Mouse (Mus musculus) cerebellum, adult 2 months (tissue): ENCODE results near the gene Prnd. TPM values are rescaled to one million over a fixed set of nuclear protein-coding genes. Genes with fewer than 3 reads are reported as not detected.

ENCODE experiments used
- DNase-seq, 2 experiments: peaks; one replicate each; pipeline ENCODE4 v3.0.0; 2021
- H3K27ac ChIP-seq: fragments of 200-500 bp; 2 replicates; pipeline ENCODE4 v1.5.1; 2012; ENCODE audit warnings: low read length, control low read depth, inconsistent platforms; ENCODE audit not compliant: insufficient read depth
- H3K27me3 ChIP-seq: fragments of 200-500 bp; 2 replicates; pipeline ENCODE4 v1.6.1; 2012; ENCODE audit warnings: inconsistent platforms, mild to moderate bottlenecking, low read length, moderate library complexity; ENCODE audit not compliant: control insufficient read depth, insufficient read depth
- H3K4me1 ChIP-seq: fragments of 200-500 bp; 2 replicates; pipeline ENCODE4 v1.6.1; 2011; ENCODE audit warnings: low read length; ENCODE audit not compliant: control insufficient read depth, insufficient read depth
- H3K4me3 ChIP-seq: fragments of 200-500 bp; replicated peaks from 2 replicates; pipeline ENCODE3; 2011; ENCODE audit warnings: mild to moderate bottlenecking, low read depth, low read length, control low read depth; ENCODE audit not compliant: insufficient read depth
- CTCF ChIP-seq: fragments of 200-500 bp; IDR thresholded peaks from 2 replicates; pipeline ENCODE4 v1.5.1; 2011; ENCODE audit warnings: low read depth, mild to moderate bottlenecking, control low read depth, low read length, moderate library complexity, borderline replicate concordance; ENCODE audit not compliant: insufficient read depth
- POLR2A ChIP-seq: fragments of 200-500 bp; IDR thresholded peaks from 2 replicates; pipeline ENCODE4 v1.6.1; 2011; ENCODE audit warnings: low read length, control low read depth, borderline replicate concordance; ENCODE audit not compliant: insufficient read depth
- WGBS: fragments of 180-500 bp; shearing (Covaris S2); methylation state at CpG from one replicate; pipeline ENCODE4 v1.1.7; 2018; 5-methylcytosine and 5-hydroxymethylcytosine counted together
- polyA plus RNA-seq: library from polyadenylated mRNA; depleted of rRNA; stranded (reverse); fragments of >200 nt; gene quantifications from 2 replicates; pipeline ENCODE4 v1.2.3, GENCODE M21; 2012; rRNA removed

Gene Prnd
- polyA plus RNA-seq = 0.31 and 0.35 TPM in 2 replicates

DNA sequence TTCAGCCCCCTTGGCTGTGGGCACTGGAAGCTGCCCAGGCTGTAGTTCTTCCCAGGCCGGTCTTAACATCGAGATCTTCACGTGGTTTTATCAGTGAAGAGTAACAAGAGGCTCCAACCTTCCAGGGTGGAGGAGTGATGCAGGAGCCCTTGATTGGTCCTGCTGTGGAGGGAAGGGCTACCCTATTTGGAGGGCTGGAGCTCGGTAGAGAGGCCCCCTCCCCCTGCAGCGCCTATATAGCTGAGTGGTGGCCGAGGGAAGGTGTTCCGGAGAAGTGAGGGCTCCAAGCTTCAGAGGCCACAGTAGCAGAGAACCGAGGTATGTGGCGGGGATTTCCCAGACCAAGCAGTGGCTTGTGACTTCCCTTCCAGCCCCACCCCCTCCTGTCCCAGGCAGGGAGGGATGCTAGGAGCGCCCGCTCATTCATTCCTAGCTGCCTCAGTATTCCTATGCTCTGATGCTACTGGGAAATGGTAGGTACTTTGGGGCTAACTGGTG lies at the start of gene Prnd:
Gene Prnd, plus strand, starts transcription at position 264 of the 498 bp plus-strand sequence.
- H3K27ac ChIP-seq = no peak within 1 kb of the TSS
- 0 out of 2 replicates have a peak, but pooled peaks cover 8% of the 10 kb centered on the region for H3K4me1 ChIP-seq
- no peak for TF ChIP-seq CTCF
- TF ChIP-seq POLR2A = no peak
- H3K4me3 ChIP-seq = no peak within 1 kb of the TSS
- DNase-seq = no peak
- 0 out of 2 replicates have a peak, but pooled peaks cover 2% of the 10 kb centered on the region for H3K27me3 ChIP-seq
- 55% methylated on average over 11 of the region's 11 CpGs for WGBS

DNA sequence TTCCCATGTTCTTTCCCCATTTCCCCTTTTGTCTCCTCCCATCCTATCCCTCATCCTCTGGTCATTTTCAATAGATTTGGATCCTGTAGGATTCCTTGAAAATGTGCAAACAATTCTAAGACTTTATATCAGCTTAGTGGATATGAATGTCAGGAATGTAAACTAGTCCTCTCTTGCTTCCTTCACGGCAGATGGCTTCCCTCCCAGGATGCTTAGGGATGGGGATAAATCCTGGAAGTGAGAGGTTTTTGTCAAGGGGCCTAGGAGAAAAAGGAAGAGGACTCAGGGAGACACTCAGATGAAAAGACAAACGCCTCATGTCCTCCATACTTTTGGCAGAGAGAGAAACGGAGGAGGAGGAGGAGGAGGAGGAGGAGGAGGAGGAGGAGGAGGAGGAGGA lies 48.2 kb upstream of the Prnd start:
- Histone ChIP-seq H3K4me3 (no peak overlapping the region), H3K4me1 (no peaks in the 10 kb centered on the region), H3K27ac (no peak overlapping the region), H3K27me3 (no peaks in the 10 kb centered on the region)
- no peak for DNase-seq
- TF ChIP-seq CTCF (no peak), POLR2A (no peak)
- 72% methylated on average over 3 of the region's 3 CpGs for WGBS

DNA sequence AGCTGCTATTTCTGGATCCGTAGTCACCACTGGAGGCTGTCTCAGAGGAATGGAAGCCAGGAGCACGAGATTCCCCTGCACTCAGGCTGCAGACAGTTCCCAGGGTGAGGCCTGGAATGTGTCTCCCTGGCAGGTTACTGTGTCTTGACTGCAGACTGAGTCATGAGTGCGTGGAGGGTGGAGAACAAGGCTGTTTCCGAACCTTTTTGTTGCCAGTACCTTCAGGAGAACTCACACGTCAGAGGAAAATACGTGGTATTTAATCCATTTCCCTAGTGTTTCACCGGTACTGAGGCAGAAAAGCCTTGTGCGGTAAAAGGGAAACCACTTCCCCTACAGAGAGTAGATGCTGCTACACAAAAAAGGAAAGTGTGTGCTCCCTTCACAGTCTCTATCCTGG lies 47.8 kb upstream of the Prnd start:
- TF ChIP-seq CTCF = no peak
- TF ChIP-seq POLR2A = no peak

DNA sequence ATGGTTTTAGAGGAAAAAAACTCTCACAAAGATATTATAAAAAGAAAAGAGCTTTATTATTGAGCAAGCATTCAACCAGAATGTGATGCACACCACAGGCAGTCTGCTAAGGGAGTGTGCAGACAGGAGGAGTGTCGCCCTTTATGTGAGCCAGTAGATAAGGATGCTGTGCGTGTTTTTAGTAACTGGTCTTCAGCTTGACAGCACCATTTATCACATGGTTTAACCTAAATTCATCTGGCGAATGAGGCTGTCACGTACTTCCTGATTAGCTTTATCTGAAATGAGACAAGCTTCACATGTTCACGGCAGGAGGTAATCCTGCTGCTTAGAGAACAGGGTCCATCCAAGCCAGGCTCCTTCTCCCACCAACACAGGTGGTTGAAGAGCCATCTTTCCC lies 45.6 kb upstream of the Prnd start:
- Histone ChIP-seq H3K4me3 (no peak overlapping the region), H3K27ac (no peak overlapping the region), H3K27me3 (no peaks in the 10 kb centered on the region), H3K4me1 (no peaks in the 10 kb centered on the region; the same call in 1 of the 2 replicates)
- WGBS = 81% methylated on average over 5 of the region's 5 CpGs
- DNase-seq = no peak
- TF ChIP-seq POLR2A = no peak
- no peak for TF ChIP-seq CTCF

More for the DNA sequence above, 47.8 kb upstream of the Prnd start:
- no peak overlapping the region for H3K4me3 ChIP-seq
- no peak overlapping the region for H3K27ac ChIP-seq
- DNase-seq = no peak
- no peaks in the 10 kb centered on the region for H3K4me1 ChIP-seq
- WGBS = 42% methylated on average over 8 of the region's 8 CpGs
- no peaks in the 10 kb centered on the region for H3K27me3 ChIP-seq

DNA sequence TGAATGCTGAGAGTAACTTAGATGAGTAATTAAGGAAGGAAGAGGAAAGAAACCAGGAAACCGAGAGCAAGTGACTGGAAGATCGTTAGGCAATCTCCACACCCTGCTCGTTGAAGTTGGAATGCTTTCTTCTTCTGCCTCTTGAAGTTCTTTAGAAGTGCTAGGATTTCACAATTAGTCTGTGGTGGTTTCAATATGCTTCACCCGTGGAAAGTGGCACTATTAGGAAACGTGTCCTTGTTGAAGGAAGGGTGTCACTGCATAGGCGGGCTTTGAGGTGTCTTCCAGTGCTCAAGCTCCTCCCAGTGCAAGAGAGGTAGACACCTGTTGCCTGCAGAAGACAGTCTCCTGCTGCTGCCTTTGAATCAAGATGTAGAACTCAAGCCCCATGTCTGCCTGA lies 44.9 kb upstream of the Prnd start:
- Histone ChIP-seq H3K4me3 (no peak overlapping the region), H3K27ac (no peak overlapping the region), H3K4me1 (no peaks in the 10 kb centered on the region; the same call in 1 of the 2 replicates), H3K27me3 (no peaks in the 10 kb centered on the region)
- no peak for DNase-seq
- TF ChIP-seq CTCF (no peak), POLR2A (no peak)
- 93% methylated on average over 6 of the region's 6 CpGs for WGBS

DNA sequence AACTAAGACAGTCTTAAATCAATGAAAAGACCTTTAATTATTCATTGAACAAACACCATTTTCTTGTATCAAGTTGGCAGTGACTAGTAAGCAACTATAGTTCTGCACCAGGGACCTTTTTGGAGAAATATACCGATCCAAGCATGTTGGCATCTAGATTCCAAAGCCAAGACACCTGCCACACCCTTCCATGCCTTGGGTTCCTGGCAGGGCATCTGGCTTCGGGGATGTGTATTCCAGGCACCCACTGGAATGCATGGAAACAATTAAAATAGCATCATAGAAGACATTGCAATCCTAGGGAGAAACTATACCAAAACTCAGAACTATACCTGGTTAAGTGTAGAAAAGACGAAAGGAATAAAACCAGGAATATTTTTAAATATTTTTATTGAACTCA lies 44.4 kb upstream of the Prnd start:
- no peaks in the 10 kb centered on the region for H3K27me3 ChIP-seq
- H3K4me1 ChIP-seq = peaks cover 3% of the 10 kb centered on the region; the same call in 1 of the 2 replicates
- 58% methylated on average over 3 of the region's 3 CpGs for WGBS
- no peak for DNase-seq
- no peak overlapping the region for H3K27ac ChIP-seq
- TF ChIP-seq CTCF = no peak
- TF ChIP-seq POLR2A = no peak
- H3K4me3 ChIP-seq = no peak overlapping the region

DNA sequence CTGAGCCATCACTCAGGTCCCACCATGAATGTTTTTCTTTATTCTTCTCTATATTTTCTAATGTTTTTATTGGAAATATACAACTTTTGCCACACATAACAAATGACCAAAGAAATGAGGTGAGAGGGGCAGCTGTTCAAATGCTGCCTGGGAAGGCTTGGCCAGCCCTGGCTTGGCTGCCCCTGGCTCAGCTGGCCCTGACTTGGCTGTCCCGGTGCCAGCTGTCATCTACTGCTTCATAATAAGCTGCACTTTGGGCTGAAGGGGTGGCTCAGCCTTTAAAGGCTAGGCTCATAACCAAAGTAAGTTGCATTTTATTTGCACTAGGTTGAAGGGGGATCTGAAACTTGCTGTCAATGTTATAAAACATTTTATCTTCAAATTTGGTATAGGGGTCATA lies 43.8 kb upstream of the Prnd start:
- TF ChIP-seq CTCF = no peak
- TF ChIP-seq POLR2A = no peak
- 9% methylated on average over 1 of the region's 1 CpGs for WGBS
- Histone ChIP-seq H3K4me3 (no peak overlapping the region), H3K4me1 (peaks cover 3% of the 10 kb centered on the region; the same call in 1 of the 2 replicates), H3K27ac (no peak overlapping the region), H3K27me3 (no peaks in the 10 kb centered on the region)
- peak in 1 of 2 experiments; percentile 25 for DNase-seq

DNA sequence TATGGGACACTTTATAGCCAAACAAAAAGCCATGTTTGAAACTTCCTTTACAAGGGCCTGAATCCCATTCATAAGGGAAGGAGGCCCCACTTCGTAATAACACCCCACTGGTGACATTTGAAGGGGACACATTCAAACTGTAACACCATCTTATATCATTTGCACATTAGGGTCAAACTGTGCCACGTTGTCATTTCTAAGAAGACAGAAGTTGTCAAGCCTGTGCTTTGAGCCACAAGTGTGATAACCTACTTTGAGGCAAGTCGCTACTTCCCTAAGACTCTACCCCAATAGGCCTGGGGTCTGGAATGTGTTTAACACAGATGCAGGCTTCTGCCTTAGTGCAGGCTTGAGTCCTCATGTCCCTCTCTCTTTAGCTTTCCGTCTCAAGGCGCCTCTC lies 43.4 kb upstream of the Prnd start:
- no peak for TF ChIP-seq CTCF
- no peak for TF ChIP-seq POLR2A
- Histone ChIP-seq H3K4me1 (peaks cover 3% of the 10 kb centered on the region; the same call in 1 of the 2 replicates), H3K4me3 (no peak overlapping the region), H3K27ac (no peak overlapping the region), H3K27me3 (no peaks in the 10 kb centered on the region)
- 80% methylated on average over 5 of the region's 5 CpGs for WGBS
- no peak for DNase-seq

DNA sequence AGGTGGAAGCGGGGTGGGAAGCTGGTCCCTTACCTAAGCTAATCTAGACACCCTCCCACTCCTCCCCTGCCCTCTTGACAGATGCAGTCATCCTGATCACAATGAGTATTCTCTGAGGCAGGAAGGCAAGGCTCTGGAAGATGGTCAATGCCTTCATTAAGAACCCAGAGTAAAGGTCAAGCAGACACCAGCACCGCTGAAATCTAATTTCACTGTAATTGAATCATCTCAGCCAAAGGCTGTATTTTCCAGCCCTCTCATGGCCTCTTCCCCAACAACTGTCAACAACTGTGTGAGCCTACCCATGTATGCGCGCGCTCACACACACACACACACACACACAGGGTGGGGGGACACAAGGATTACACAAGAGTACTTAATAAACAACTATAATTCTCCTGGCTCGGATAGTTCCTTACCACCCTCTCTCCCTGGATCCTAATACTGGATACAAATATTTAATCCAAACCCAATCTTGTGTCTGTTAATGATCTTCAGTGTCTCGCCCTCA lies 42.3 kb upstream of the Prnd start:
- TF ChIP-seq POLR2A = no peak
- Histone ChIP-seq H3K4me1 (peaks cover 3% of the 10 kb centered on the region; the same call in 1 of the 2 replicates), H3K27me3 (no peaks in the 10 kb centered on the region), H3K4me3 (no peak overlapping the region), H3K27ac (no peak overlapping the region)
- 89% methylated on average over 7 of the region's 7 CpGs for WGBS
- DNase-seq = no peak
